Mouse (Mus musculus): ENCODE measurements at regions not wholly inside any gene's neighbourhood (a gene's known extent, or its start where the extent isn't known, plus 50 kb on each side); places are given as distances from the start of the nearest gene placed in this dataset.

DNA sequence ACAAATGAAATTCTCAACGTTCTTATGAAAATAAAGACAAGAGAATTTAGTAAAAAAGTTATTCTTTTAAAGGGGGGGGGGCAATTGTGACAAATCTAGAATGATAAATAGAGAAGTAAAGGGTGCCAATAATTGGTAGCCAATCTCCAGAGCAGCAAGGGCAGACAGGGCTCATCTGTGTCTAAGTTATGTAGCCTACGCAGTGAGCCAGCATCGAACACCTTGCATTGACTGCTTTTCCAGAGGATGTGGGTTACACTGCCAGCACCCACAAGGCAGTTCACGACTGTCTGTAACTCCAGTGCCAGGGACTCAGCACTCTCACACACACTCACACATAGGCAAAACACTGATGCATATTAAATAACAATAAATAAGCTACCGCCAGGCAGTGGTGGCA is 94.7 kb upstream of the Ednrb start:
- TF ChIP-seq MYC (IDR thresholded peaks at IDR 0.05; ENCODE audit: low read depth, low read length) (no peak), CTCF (conservative IDR thresholded peaks at IDR 0.05 in 1 of 2, IDR thresholded peaks at IDR 0.05 in 1 of 2; ENCODE audit: low read depth in 2 of 2, low read length in 2 of 2) (no peak)

All from CH12.LX (cell line).